ENCODE assay signal across 8 mouse cellular contexts in the genomic region with DNA sequence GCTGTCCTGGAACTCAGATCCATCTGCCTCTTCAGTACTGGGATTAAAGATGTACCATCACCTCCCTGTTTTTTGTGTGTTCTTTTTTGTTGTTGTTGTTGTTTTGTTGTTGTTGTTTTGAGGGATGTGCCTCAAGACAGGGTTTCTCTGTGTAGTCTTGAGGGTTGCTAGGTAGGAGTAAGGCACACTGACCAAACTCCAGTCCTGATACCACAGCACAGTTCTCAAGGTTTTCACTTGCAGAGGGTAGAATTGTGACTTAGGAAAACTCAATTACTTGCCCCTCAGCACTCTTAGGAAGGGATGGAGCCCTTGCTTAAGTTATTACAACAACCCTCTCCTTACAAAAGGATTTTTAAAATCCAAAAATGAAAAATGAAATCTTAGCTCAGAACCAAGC. TPM values are rescaled to one million over a fixed set of nuclear protein-coding genes. Genes with fewer than 3 reads are reported as not detected.
A peak's percentile ranks its signal among the peaks of the same experiment; 100 is the strongest.
DNase-seq lines count a peak whose midpoint lies in the region; ATAC-seq lines count a peak whose summit lies in the region.

No protein-coding gene starts in this region.

- no peaks in the 10 kb centered on the region for H3K9me3 ChIP-seq in heart, embryonic 12.5 days (replicated peaks)
- no peaks in the 10 kb centered on the region for H3K9me3 ChIP-seq in forebrain, embryonic 16.5 days (ENCODE audit: control insufficient read depth, low read length)
- no peaks in the 10 kb centered on the region for H3K9me3 ChIP-seq in liver, embryonic 15.5 days (replicated peaks)

- ATAC-seq in heart, embryonic 12.5 days (ENCODE audit: insufficient number of reproducible peaks, low FRiP score): no peak
- 0 out of 2 replicates have a peak, but pooled peaks have one; percentile 26 for ATAC-seq in forebrain, embryonic 16.5 days
- no peak for ATAC-seq in liver, embryonic 15.5 days (ENCODE audit: insufficient read depth)

- no peaks in the 10 kb centered on the region for H3K27me3 ChIP-seq in heart, embryonic 12.5 days (replicated peaks)
- no peaks in the 10 kb centered on the region for H3K27me3 ChIP-seq in forebrain, embryonic 16.5 days (replicated peaks; ENCODE audit: control insufficient read depth, insufficient read depth, low read length)
- no peaks in the 10 kb centered on the region for H3K27me3 ChIP-seq in liver, embryonic 15.5 days

- peaks cover 16% of the 10 kb centered on the region; the same call in 1 of the 2 replicates for H3K36me3 ChIP-seq in heart, embryonic 12.5 days
- H3K36me3 ChIP-seq in forebrain, embryonic 16.5 days (ENCODE audit: control insufficient read depth, insufficient read depth): peaks cover 2% of the 10 kb centered on the region; the same call in 1 of the 2 replicates
- H3K36me3 ChIP-seq in liver, embryonic 15.5 days (replicated peaks): peaks cover 30% of the 10 kb centered on the region

- peaks cover 15% of the 10 kb centered on the region for H3K4me1 ChIP-seq in heart, embryonic 12.5 days (replicated peaks)
- peaks cover 12% of the 10 kb centered on the region for H3K4me1 ChIP-seq in forebrain, embryonic 16.5 days (replicated peaks; ENCODE audit: control insufficient read depth, insufficient read depth, low read length)
- H3K4me1 ChIP-seq in liver, embryonic 15.5 days (replicated peaks): peaks cover 15% of the 10 kb centered on the region

- H3K9ac ChIP-seq in heart, embryonic 12.5 days: no peak overlapping the region
- H3K9ac ChIP-seq in forebrain, embryonic 16.5 days (replicated peaks; ENCODE audit: low read depth, low read length): no peak overlapping the region
- no peak overlapping the region for H3K9ac ChIP-seq in liver, embryonic 15.5 days

- H3K27ac ChIP-seq in heart, embryonic 12.5 days (ENCODE audit: poor library complexity, severe bottlenecking): no peak overlapping the region
- H3K27ac ChIP-seq in forebrain, embryonic 16.5 days (ENCODE audit: low read length): no peak overlapping the region
- H3K27ac ChIP-seq in liver, embryonic 15.5 days (replicated peaks): no peak overlapping the region

- no peak overlapping the region for H3K4me3 ChIP-seq in heart, embryonic 12.5 days
- no peak overlapping the region for H3K4me3 ChIP-seq in forebrain, embryonic 16.5 days (replicated peaks; ENCODE audit: low read length)
- peak overlapping the region; percentile 66; the same call in 1 of the 2 replicates for H3K4me3 ChIP-seq in liver, embryonic 15.5 days (replicated peaks)

- no peak overlapping the region for H3K4me2 ChIP-seq in heart, embryonic 12.5 days
- H3K4me2 ChIP-seq in forebrain, embryonic 16.5 days (ENCODE audit: low read length): peak overlapping the region; percentile 56; the same call in 1 of the 2 replicates
- peak overlapping the region; percentile 68 for H3K4me2 ChIP-seq in liver, embryonic 15.5 days

- DNase-seq in heart, adult 11 months: peak; percentile 30
- peak; percentile 11 for DNase-seq in 3T3-L1 (ENCODE audit: low read depth, low spot score)
- DNase-seq in frontal cortex, postnatal 10 days (ENCODE audit: low spot score in 2 of 2): no peak
- no peak for DNase-seq in adrenal gland, adult 18-20 months (ENCODE audit: low spot score in 2 of 2)
- DNase-seq in layer of hippocampus, adult 9-11 months: no peak

RNA-seq across cellular contexts. Expression of a gene that starts 22.2 kb away (rescaled TPM):
- 22.0 and 23.0 TPM in 2 replicates for polyA plus RNA-seq in heart, embryonic 12.5 days (2016; fragmentation: Nextera tagmentation; extraction: Ambion mirVana)
- 16.3 and 17.2 TPM in 2 replicates for polyA plus RNA-seq in forebrain, embryonic 16.5 days (2015; fragmentation: Nextera tagmentation; extraction: Ambion mirVana)
- polyA plus RNA-seq in liver, embryonic 15.5 days (2015; fragmentation: Nextera tagmentation; extraction: Ambion mirVana): 8.5 and 8.6 TPM in 2 replicates
- total RNA-seq in adrenal gland, adult 18-20 months (2021): 10 to 100 TPM in 1 of 2 experiments, 1 to 10 TPM in 1; 7.7 to 11.4 TPM

RNA-seq across cellular contexts. Expression of a gene that starts 30.1 kb away (rescaled TPM):
- polyA plus RNA-seq in heart, embryonic 12.5 days (2016; fragmentation: Nextera tagmentation; extraction: Ambion mirVana): 0.31 and 0.47 TPM in 2 replicates
- 0.38 TPM in 1 of 2 replicates, not detected in the other for polyA plus RNA-seq in forebrain, embryonic 16.5 days (2015; fragmentation: Nextera tagmentation; extraction: Ambion mirVana)
- 35.9 and 43.1 TPM in 2 replicates for polyA plus RNA-seq in liver, embryonic 15.5 days (2015; fragmentation: Nextera tagmentation; extraction: Ambion mirVana)
- total RNA-seq in adrenal gland, adult 18-20 months (2021): under 1 TPM in 1 of 2 experiments, not detected in 1; 0.46 TPM

Comparison
In these comparisons a context has a peak if more than half of its experiments do, and no peak if none do; other contexts are left out.
1. DNase-seq: peak in heart, adult 11 months (single experiment) and 3T3-L1 (single experiment); none in frontal cortex, postnatal 10 days (0 of 2), adrenal gland, adult 18-20 months (0 of 2) and layer of hippocampus, adult 9-11 months (single experiment).
2. RNA of a gene that starts 30.1 kb away (polyA plus RNA-seq): 35.9 to 43.1 TPM in liver, embryonic 15.5 days; 0.31 to 0.47 TPM in heart, embryonic 12.5 days and 0.38 TPM in forebrain, embryonic 16.5 days; every median in the first group is over 10 times any median in the second.